Mouse (Mus musculus) lung, postnatal 0 days (tissue): Measurements from ENCODE around the gene Ttc9. TPM values are rescaled to one million over a fixed set of nuclear protein-coding genes. Genes with fewer than 3 reads are reported as not detected.
A peak's percentile ranks its signal among the peaks of the same experiment; 100 is the strongest.

Experiments used
- ATAC-seq: fragments of 200-750 bp; cut with Nextera tagmentation; 2 replicates; pipeline ENCODE4 v1.8.0; 2017; ENCODE audit warnings: moderate library complexity
- DNase-seq: peaks from one replicate; pipeline ENCODE4 v3.0.0-alpha.2; 2016; ENCODE audit warnings: low spot score
- H3K27ac ChIP-seq: fragments of 300-500 bp; sonication (generic); 2 replicates; pipeline ENCODE4 v1.5.1; 2014; ENCODE audit warnings: antibody characterized with exemption, mild to moderate bottlenecking, low read length, mixed read lengths
- H3K27me3 ChIP-seq: fragments of 300-500 bp; sonication (generic); replicated peaks from 2 replicates; pipeline ENCODE4 v1.6.1; 2014; ENCODE audit warnings: low read length, mixed read lengths; ENCODE audit not compliant: insufficient read depth
- H3K36me3 ChIP-seq: fragments of 300-500 bp; sonication (generic); 2 replicates; pipeline ENCODE4 v1.6.1; 2014; ENCODE audit warnings: low read length, mixed read lengths; ENCODE audit not compliant: insufficient read depth
- H3K4me1 ChIP-seq: fragments of 300-500 bp; sonication (generic); 2 replicates; pipeline ENCODE4 v1.6.1; 2014; ENCODE audit warnings: antibody characterized with exemption, low read depth, low read length, mixed read lengths; ENCODE audit not compliant: insufficient read depth
- H3K4me2 ChIP-seq: fragments of 300-500 bp; sonication (generic); replicated peaks from 2 replicates; pipeline ENCODE4 v1.6.1; 2014; ENCODE audit warnings: low read depth, mild to moderate bottlenecking, low read length, moderate library complexity, mixed read lengths
- H3K4me3 ChIP-seq: fragments of 300-500 bp; sonication (generic); 2 replicates; pipeline ENCODE4 v1.5.1; 2014; ENCODE audit warnings: low read depth, low read length
- H3K9ac ChIP-seq: fragments of 300-500 bp; sonication (generic); replicated peaks from 2 replicates; pipeline ENCODE4 v1.6.1; 2014; ENCODE audit warnings: low read depth, mild to moderate bottlenecking
- H3K9me3 ChIP-seq: fragments of 300-500 bp; sonication (generic); 2 replicates; pipeline ENCODE4 v1.6.1; 2016; ENCODE audit warnings: low read length, mixed read lengths
- CTCF ChIP-seq: IDR thresholded peaks from 2 replicates; pipeline ENCODE4 v1.5.1; 2016; ENCODE audit warnings: antibody characterized with exemption, mild to moderate bottlenecking
- EP300 ChIP-seq: IDR thresholded peaks from 2 replicates; pipeline ENCODE4 v1.6.1; 2016; ENCODE audit warnings: antibody characterized with exemption, mild to moderate bottlenecking, control low read depth
- WGBS: fragments of 180-500 bp; shearing (Covaris S2); extraction: QIAGEN DNeasy Blood & Tissue Kit; methylation state at CpG from one replicate; pipeline ENCODE4 v1.1.7; 2014; 5-methylcytosine and 5-hydroxymethylcytosine counted together
- polyA plus RNA-seq: library from polyadenylated mRNA; unstranded; fragments of >200 nt; fragmentation: Nextera tagmentation; extraction: Ambion mirVana; gene quantifications from 2 replicates; pipeline ENCODE4 v1.2.1, GENCODE M21; 2015

The Ttc9 gene
- polyA plus RNA-seq, 1 experiment from 2014 or later, result 17.7 TPM

GRCm38 (mm10) chr12:81675557-81675956 lies 44.5 kb downstream of the Ttc9 start:
- TF ChIP-seq CTCF (no peak), EP300 (no peak)
- no peak overlapping the region for H3K9ac ChIP-seq
- H3K36me3 ChIP-seq, result no peaks in the 10 kb centered on the region
- no peaks in the 10 kb centered on the region for H3K27me3 ChIP-seq
- H3K27ac ChIP-seq, result no peak overlapping the region
- 51% methylated on average over 2 of the region's 2 CpGs for WGBS
- H3K9me3 ChIP-seq, result no peaks in the 10 kb centered on the region
- H3K4me3 ChIP-seq, result no peak overlapping the region
- H3K4me2 ChIP-seq, result no peak overlapping the region
- DNase-seq, result no peak
- no peak for ATAC-seq
- no peaks in the 10 kb centered on the region for H3K4me1 ChIP-seq

GRCm38 (mm10) chr12:81679807-81680529 lies 48.9 kb downstream of the Ttc9 start:
- no peak overlapping the region for H3K9ac ChIP-seq
- no peaks in the 10 kb centered on the region for H3K36me3 ChIP-seq
- no peak for DNase-seq
- no peaks in the 10 kb centered on the region for H3K4me1 ChIP-seq
- TF ChIP-seq EP300 (no peak), CTCF (no peak)
- no peak for ATAC-seq
- no peak overlapping the region for H3K4me2 ChIP-seq
- H3K4me3 ChIP-seq, result no peak overlapping the region
- no peaks in the 10 kb centered on the region for H3K27me3 ChIP-seq
- WGBS, result 62% methylated on average over 7 of the region's 7 CpGs
- H3K27ac ChIP-seq, result no peak overlapping the region
- no peaks in the 10 kb centered on the region for H3K9me3 ChIP-seq

DNA sequence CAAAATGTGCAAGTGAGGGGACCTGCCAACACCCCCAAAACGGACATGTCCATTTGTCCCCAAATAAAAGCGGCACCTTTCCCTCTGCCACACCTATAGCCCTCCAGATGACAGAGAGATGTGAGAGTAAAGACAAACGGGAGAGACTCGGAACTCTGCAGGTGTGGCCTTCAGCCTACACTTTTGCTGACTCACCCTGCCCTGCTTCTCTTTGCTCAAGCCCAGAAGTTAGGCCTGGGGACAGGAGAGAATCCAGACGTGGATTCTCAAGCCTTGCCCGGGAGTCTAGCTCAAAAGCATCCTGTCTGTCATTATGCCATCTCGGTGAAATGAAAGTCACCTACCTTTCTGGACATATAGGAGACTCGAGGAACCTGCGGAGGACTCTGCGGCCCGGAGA lies 52.3 kb downstream of the Ttc9 start:
- no peak for TF ChIP-seq EP300
- no peaks in the 10 kb centered on the region for H3K4me1 ChIP-seq
- no peak overlapping the region for H3K4me3 ChIP-seq
- no peaks in the 10 kb centered on the region for H3K27me3 ChIP-seq
- 56% methylated on average over 11 of the region's 11 CpGs for WGBS
- peak; percentile 23 for DNase-seq
- no peaks in the 10 kb centered on the region for H3K36me3 ChIP-seq
- H3K9me3 ChIP-seq, result no peaks in the 10 kb centered on the region
- no peak for ATAC-seq
- H3K9ac ChIP-seq, result no peak overlapping the region
- H3K4me2 ChIP-seq, result no peak overlapping the region
- no peak overlapping the region for H3K27ac ChIP-seq

GRCm38 (mm10) chr12:81684096-81684495 lies 53.0 kb downstream of the Ttc9 start:
- no peak overlapping the region for H3K4me3 ChIP-seq
- no peaks in the 10 kb centered on the region for H3K36me3 ChIP-seq
- WGBS, result 78% methylated on average over 6 of the region's 6 CpGs
- TF ChIP-seq CTCF (no peak), EP300 (no peak)
- H3K9ac ChIP-seq, result no peak overlapping the region
- H3K4me1 ChIP-seq, result no peaks in the 10 kb centered on the region
- ATAC-seq, result no peak
- no peak overlapping the region for H3K27ac ChIP-seq
- H3K27me3 ChIP-seq, result no peaks in the 10 kb centered on the region
- H3K4me2 ChIP-seq, result no peak overlapping the region
- H3K9me3 ChIP-seq, result no peaks in the 10 kb centered on the region
- no peak for DNase-seq

DNA sequence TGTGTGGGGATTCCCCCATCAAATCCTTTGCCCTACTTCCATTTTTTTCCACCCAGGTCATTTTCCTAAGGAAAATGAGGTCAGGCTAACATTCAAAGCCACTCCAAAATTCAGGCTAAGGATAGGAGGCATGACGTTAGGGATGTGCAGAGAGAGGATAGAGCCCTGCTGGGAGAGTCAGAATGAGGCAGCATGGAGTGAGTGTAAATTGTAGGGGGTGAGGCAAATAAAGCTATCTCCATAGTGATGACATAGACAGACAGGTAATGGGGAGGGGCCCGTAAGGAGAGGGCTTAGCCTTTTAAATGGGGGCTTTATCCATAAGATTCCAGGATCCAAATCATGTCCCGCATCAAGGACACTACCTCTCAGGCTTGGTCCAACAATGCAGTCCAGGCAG lies 54.9 kb downstream of the Ttc9 start:
- no peaks in the 10 kb centered on the region for H3K27me3 ChIP-seq
- H3K4me3 ChIP-seq, result no peak overlapping the region
- H3K27ac ChIP-seq, result no peak overlapping the region
- no peaks in the 10 kb centered on the region for H3K4me1 ChIP-seq
- TF ChIP-seq EP300, result no peak
- no peak for TF ChIP-seq CTCF
- no peaks in the 10 kb centered on the region for H3K9me3 ChIP-seq
- no peak for DNase-seq
- H3K36me3 ChIP-seq, result no peaks in the 10 kb centered on the region
- H3K4me2 ChIP-seq, result no peak overlapping the region
- 54% methylated on average over 3 of the region's 3 CpGs for WGBS
- no peak for ATAC-seq
- H3K9ac ChIP-seq, result no peak overlapping the region

- Histone ChIP-seq H3K4me2 (no peak overlapping the region), H3K36me3 (no peaks in the 10 kb centered on the region), H3K27ac (no peak overlapping the region), H3K27me3 (no peaks in the 10 kb centered on the region), H3K4me3 (no peak overlapping the region), H3K4me1 (no peaks in the 10 kb centered on the region), H3K9ac (no peak overlapping the region), H3K9me3 (no peaks in the 10 kb centered on the region)
- DNase-seq, result no peak
- WGBS, result 54% methylated on average over 12 of the region's 12 CpGs
- ATAC-seq, result no peak
- TF ChIP-seq CTCF, result no peak
- no peak for TF ChIP-seq EP300
Measured at GRCm38 (mm10) chr12:81686406-81687117, 55.5 kb downstream of the Ttc9 start.
